Mouse (Mus musculus) liver, embryonic 13.5 days (tissue): ENCODE results near the gene Grk2. TPM values are rescaled to one million over a fixed set of nuclear protein-coding genes. Genes with fewer than 3 reads are reported as not detected.

Experiments used
- ATAC-seq: fragments of 200-750 bp; cut with Nextera tagmentation; 2 replicates; pipeline ENCODE4 v1.8.0; 2017; ENCODE audit warnings: low read depth, mild to moderate bottlenecking, moderate number of reproducible peaks, moderate library complexity
- DNase-seq: peaks from one replicate; pipeline ENCODE4 v3.0.0; 2022
- H3K27ac ChIP-seq: fragments of 300-500 bp; sonication (generic); 2 replicates; pipeline ENCODE4 v1.5.1; 2015; ENCODE audit warnings: moderate library complexity, mild to moderate bottlenecking, inconsistent platforms
- H3K27me3 ChIP-seq: fragments of 300-500 bp; sonication (generic); 2 replicates; pipeline ENCODE4 v1.6.1; 2015; ENCODE audit warnings: mild to moderate bottlenecking, inconsistent platforms
- H3K36me3 ChIP-seq: fragments of 300-500 bp; sonication (generic); 2 replicates; pipeline ENCODE4 v1.6.1; 2015; ENCODE audit warnings: mild to moderate bottlenecking, inconsistent platforms
- H3K4me1 ChIP-seq: fragments of 300-500 bp; sonication (generic); replicated peaks from 2 replicates; pipeline ENCODE4 v1.6.1; 2015; ENCODE audit warnings: inconsistent platforms
- H3K4me2 ChIP-seq: fragments of 300-500 bp; sonication (generic); 2 replicates; pipeline ENCODE4 v1.6.1; 2015; ENCODE audit warnings: inconsistent platforms, mild to moderate bottlenecking, moderate library complexity
- H3K4me3 ChIP-seq: fragments of 300-500 bp; sonication (generic); replicated peaks from 2 replicates; pipeline ENCODE4 v1.5.1; 2015; ENCODE audit warnings: mild to moderate bottlenecking, inconsistent platforms
- H3K9ac ChIP-seq: fragments of 300-500 bp; sonication (generic); 2 replicates; pipeline ENCODE4 v1.6.1; 2015; ENCODE audit warnings: mild to moderate bottlenecking, inconsistent platforms
- H3K9me3 ChIP-seq: fragments of 300-500 bp; sonication (generic); replicated peaks from 2 replicates; pipeline ENCODE4 v1.6.1; 2016; ENCODE audit warnings: inconsistent platforms
- WGBS: fragments of 180-500 bp; shearing (Covaris S2); methylation state at CpG from one replicate; pipeline ENCODE4 v1.1.7; 2015; ENCODE audit not compliant: insufficient replicate concordance; 5-methylcytosine and 5-hydroxymethylcytosine counted together
- microRNA-seq: library from miRNA; unstranded; fragments of <30 nt; microRNA quantifications from one replicate; pipeline ENCODE4, GENCODE M21; 2016
- polyA plus RNA-seq: library from polyadenylated mRNA; unstranded; fragments of >200 nt; fragmentation: Nextera tagmentation; extraction: Ambion mirVana; gene quantifications from 2 replicates; pipeline ENCODE4 v1.2.1, GENCODE M21; 2015

Gene Grk2
- polyA plus RNA-seq, 1 experiment from 2014 or later: 10.3 TPM

DNA sequence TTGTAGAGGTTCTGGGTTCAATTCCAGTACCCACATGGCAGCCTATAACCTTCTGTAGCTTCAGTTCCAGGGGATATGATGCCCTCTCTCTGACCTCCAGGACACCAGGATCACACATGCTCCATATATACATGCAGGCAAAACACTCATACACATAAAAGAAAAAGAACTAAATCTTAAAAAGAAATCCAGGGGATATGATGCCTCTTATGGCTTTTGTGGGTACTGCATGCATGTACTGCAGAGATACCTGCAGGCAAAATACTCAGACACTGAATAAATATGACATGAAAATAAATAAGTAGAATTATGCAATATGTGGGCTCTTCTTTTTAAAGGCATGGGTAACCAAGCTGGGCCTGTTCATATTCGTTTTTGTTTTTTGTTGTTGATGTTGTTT lies 59.0 kb downstream of the Grk2 start:
- Histone ChIP-seq H3K9me3 (no peaks in the 10 kb centered on the region), H3K4me3 (no peak overlapping the region), H3K4me2 (no peak overlapping the region), H3K27ac (no peak overlapping the region), H3K9ac (no peak overlapping the region), H3K4me1 (no peaks in the 10 kb centered on the region), H3K36me3 (no peaks in the 10 kb centered on the region), H3K27me3 (peaks cover 3% of the 10 kb centered on the region; the same call in 1 of the 2 replicates)
- WGBS: 22% methylated on average over 1 of the region's 1 CpGs
- no peak for DNase-seq
- ATAC-seq: no peak

DNA sequence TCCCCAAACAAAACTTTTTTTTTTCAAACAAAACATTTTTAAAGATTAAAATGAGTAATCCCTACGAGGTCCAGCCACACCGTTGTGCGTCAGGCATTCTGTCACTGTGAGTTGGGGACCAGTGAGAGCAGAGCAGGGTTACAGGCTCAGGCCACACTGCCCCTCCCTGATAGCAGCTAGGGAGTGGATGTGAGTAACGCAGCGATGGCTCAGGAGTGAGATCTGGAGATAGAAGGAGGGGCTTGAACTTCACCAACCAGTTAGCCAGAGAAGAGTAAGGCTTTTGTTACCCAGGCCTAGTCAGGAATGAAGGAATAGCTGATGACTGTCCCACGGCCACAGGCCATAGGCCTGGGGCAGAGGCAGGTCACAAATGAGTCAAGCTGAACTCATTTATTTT lies 61.2 kb downstream of the Grk2 start:
- Histone ChIP-seq H3K9ac (no peak overlapping the region), H3K27me3 (peaks cover 3% of the 10 kb centered on the region; the same call in 1 of the 2 replicates), H3K4me1 (peaks cover 3% of the 10 kb centered on the region), H3K4me3 (no peak overlapping the region), H3K27ac (no peak overlapping the region), H3K36me3 (no peaks in the 10 kb centered on the region), H3K9me3 (no peaks in the 10 kb centered on the region), H3K4me2 (no peak overlapping the region)
- ATAC-seq: no peak
- 67% methylated on average over 6 of the region's 6 CpGs for WGBS
- DNase-seq: no peak

GRCm38 (mm10) chr19:4242416-4242815 lies 63.6 kb downstream of the Grk2 start:
- Histone ChIP-seq H3K4me2 (no peak overlapping the region), H3K4me3 (no peak overlapping the region), H3K9me3 (no peaks in the 10 kb centered on the region; the same call in 1 of the 2 replicates), H3K9ac (no peak overlapping the region), H3K27ac (no peak overlapping the region), H3K36me3 (no peaks in the 10 kb centered on the region), H3K27me3 (0 out of 2 replicates have a peak, but pooled peaks cover 3% of the 10 kb centered on the region), H3K4me1 (peaks cover 6% of the 10 kb centered on the region)
- no peak for DNase-seq
- WGBS: 40% methylated on average over 3 of the region's 3 CpGs
- no peak for ATAC-seq

DNA sequence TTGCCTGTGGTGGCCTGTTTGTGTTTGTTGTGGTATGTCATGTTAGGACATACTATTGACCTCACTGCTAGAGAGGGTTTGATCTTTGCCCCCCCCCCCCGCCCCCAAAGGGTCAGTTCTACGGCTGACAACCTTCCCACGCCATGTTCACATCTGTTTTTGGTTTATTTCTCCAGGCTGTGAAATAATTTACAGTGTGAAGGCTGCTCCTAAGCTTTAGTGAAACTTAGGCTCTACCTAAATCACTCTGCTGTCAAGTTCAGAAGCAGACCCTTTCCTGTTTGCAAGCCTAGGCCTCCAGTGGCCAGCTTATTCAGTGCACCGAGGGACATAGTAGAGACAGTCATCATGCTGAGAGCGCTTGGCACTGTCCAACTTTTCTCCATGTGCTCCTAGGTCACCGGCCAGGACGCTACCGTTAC lies 65.8 kb downstream of the Grk2 start:
- Histone ChIP-seq H3K27me3 (0 out of 2 replicates have a peak, but pooled peaks cover 2% of the 10 kb centered on the region), H3K36me3 (no peaks in the 10 kb centered on the region), H3K27ac (no peak overlapping the region), H3K4me2 (no peak overlapping the region), H3K9me3 (no peaks in the 10 kb centered on the region; the same call in 1 of the 2 replicates), H3K4me3 (no peak overlapping the region), H3K4me1 (peaks cover 6% of the 10 kb centered on the region), H3K9ac (no peak overlapping the region)
- DNase-seq (no peak), ATAC-seq (no peak)
- WGBS: 56% methylated on average over 8 of the region's 8 CpGs

Small RNA genes lying within 50 kb of the gene (microRNA-seq; reads per million reads assigned to microRNA genes)
- gene Mir6985: not detected

Other genes starting within 250 kb of the Grk2 start
- gene Gstp3, start 246.7 kb downstream of the Grk2 start, polyA plus RNA-seq: 28.0 and 28.3 TPM in 2 replicates
- gene Cabp2, start 224.6 kb downstream of the Grk2 start, polyA plus RNA-seq: 0.43 and 0.67 TPM in 2 replicates
- 94.3 and 94.7 TPM in 2 replicates for gene Cdk2ap2, start 209.0 kb downstream of the Grk2 start, polyA plus RNA-seq
- gene Pitpnm1, start 206.2 kb downstream of the Grk2 start, polyA plus RNA-seq: 2.8 and 3.1 TPM in 2 replicates
- 37.7 and 38.9 TPM in 2 replicates for gene Aip, start 180.4 kb downstream of the Grk2 start, polyA plus RNA-seq
- gene Gpr152, start 166.4 kb downstream of the Grk2 start, polyA plus RNA-seq: 0.02 TPM in 1 of 2 replicates, not detected in the other
- 0.07 and 0.13 TPM in 2 replicates for gene Cabp4, start 162.2 kb downstream of the Grk2 start, polyA plus RNA-seq
- 70.7 and 72.6 TPM in 2 replicates for gene Coro1b, start 157.6 kb downstream of the Grk2 start, polyA plus RNA-seq
- gene Ptprcap, start 152.6 kb downstream of the Grk2 start, polyA plus RNA-seq: 18.8 and 21.3 TPM in 2 replicates
- 30.0 and 34.2 TPM in 2 replicates for gene Rps6kb2, start 142.9 kb downstream of the Grk2 start, polyA plus RNA-seq
- 0.38 and 0.43 TPM in 2 replicates for gene Carns1, start 130.7 kb downstream of the Grk2 start, polyA plus RNA-seq
- 3.7 TPM in 2 replicates for gene Tbc1d10c, start 114.9 kb downstream of the Grk2 start, polyA plus RNA-seq
- gene Ppp1ca, start 114.2 kb downstream of the Grk2 start, polyA plus RNA-seq: 517 and 527 TPM in 2 replicates
- 17.4 and 20.7 TPM in 2 replicates for gene Rad9a, start 104.6 kb downstream of the Grk2 start, polyA plus RNA-seq
- 0.35 and 0.46 TPM in 2 replicates for gene Clcf1, start 92.0 kb downstream of the Grk2 start, polyA plus RNA-seq
- not detected in 2 replicates for gene AC109138.7, start 91.9 kb downstream of the Grk2 start, polyA plus RNA-seq
- gene Pold4, start 74.3 kb downstream of the Grk2 start, polyA plus RNA-seq: 8.3 and 12.3 TPM in 2 replicates
- 1.3 and 1.7 TPM in 2 replicates for gene Ssh3, start 37.0 kb downstream of the Grk2 start, polyA plus RNA-seq
- gene Ankrd13d, start 23.1 kb downstream of the Grk2 start, polyA plus RNA-seq: 0.57 and 0.74 TPM in 2 replicates
- 10.9 and 15.4 TPM in 2 replicates for gene Kdm2a, start 92.1 kb upstream of the Grk2 start, polyA plus RNA-seq
- gene Rhod, start 133.2 kb upstream of the Grk2 start, polyA plus RNA-seq: 6.5 and 6.7 TPM in 2 replicates
- gene Syt12, start 171.2 kb upstream of the Grk2 start, polyA plus RNA-seq: 0.17 and 0.22 TPM in 2 replicates
- not detected in 2 replicates for gene 2010003K11Rik, start 192.4 kb upstream of the Grk2 start, polyA plus RNA-seq
- gene Pcx, start 204.2 kb upstream of the Grk2 start, polyA plus RNA-seq: 31.4 and 35.1 TPM in 2 replicates